Mouse (Mus musculus) myocyte (in vitro differentiated cells): ENCODE results near the gene Alpk1. TPM values are rescaled to one million over a fixed set of nuclear protein-coding genes. Genes with fewer than 3 reads are reported as not detected.

Experiments used
- H3K27me3 ChIP-seq: one replicate; pipeline ENCODE4 v1.6.1; 2011; ENCODE audit not compliant: control insufficient read depth, insufficient read depth, insufficient read length
- H3K36me3 ChIP-seq: one replicate; pipeline ENCODE4 v1.6.1; 2011; ENCODE audit not compliant: control insufficient read depth, insufficient read depth
- H3K4me2 ChIP-seq: one replicate; pipeline ENCODE4 v1.6.1; 2011; ENCODE audit warnings: low read depth, control low read depth
- H3K4me3 ChIP-seq: one replicate; pipeline ENCODE4 v1.5.1; 2011; ENCODE audit warnings: mild to moderate bottlenecking, control low read depth, moderate library complexity
- H3K79me2 ChIP-seq: one replicate; pipeline ENCODE4 v1.6.1; 2011; ENCODE audit not compliant: control insufficient read depth, insufficient read depth
- H3ac ChIP-seq: one replicate; pipeline ENCODE4 v1.6.1; 2011; ENCODE audit not compliant: control insufficient read depth, insufficient read length
- CEBPB ChIP-seq: IDR thresholded peaks from 2 replicates; pipeline ENCODE4 v1.6.1; 2011; ENCODE audit warnings: mild to moderate bottlenecking, moderate library complexity; ENCODE audit not compliant: poor library complexity, insufficient read depth, severe bottlenecking
- E2F4 ChIP-seq: IDR thresholded peaks from one replicate; pipeline ENCODE4 v1.6.1; 2011; ENCODE audit warnings: mild to moderate bottlenecking, control low read depth, moderate library complexity; ENCODE audit not compliant: insufficient read depth
- MAX ChIP-seq: IDR thresholded peaks from one replicate; pipeline ENCODE4 v1.6.1; 2011; ENCODE audit warnings: low read depth, mild to moderate bottlenecking, control low read depth
- MYOD1 ChIP-seq, 3 experiments: IDR thresholded peaks; one replicate each; pipeline ENCODE4 v1.6.1; 2011; ENCODE audit warnings: control low read depth in 2 of 3, low read depth in 2 of 3, mild to moderate bottlenecking in 2 of 3, moderate library complexity in 1 of 3; ENCODE audit not compliant: insufficient read length in 2 of 3, control insufficient read depth in 1 of 3
- MYOG ChIP-seq, 3 experiments: IDR thresholded peaks; one replicate each; pipeline ENCODE4 v1.6.1; 2011; ENCODE audit warnings: control low read depth in 2 of 3, low read depth in 2 of 3, mild to moderate bottlenecking in 2 of 3; ENCODE audit not compliant: insufficient read length in 2 of 3, control insufficient read depth in 1 of 3, insufficient read depth in 1 of 3
- POLR2A ChIP-seq: IDR thresholded peaks from one replicate; pipeline ENCODE4 v1.6.1; 2011; ENCODE audit warnings: low read depth, mild to moderate bottlenecking, control low read depth, moderate library complexity; ENCODE audit not compliant: insufficient read length
- POLR2AphosphoS2 ChIP-seq: IDR thresholded peaks from one replicate; pipeline ENCODE4 v1.6.1; 2011; ENCODE audit warnings: low read depth, control low read depth; ENCODE audit not compliant: insufficient read length
- REST ChIP-seq: IDR thresholded peaks from one replicate; pipeline ENCODE4 v1.6.1; 2011; ENCODE audit warnings: mild to moderate bottlenecking, control low read depth, moderate library complexity; ENCODE audit not compliant: insufficient read depth, insufficient read length
- SRF ChIP-seq: IDR thresholded peaks from one replicate; pipeline ENCODE4 v1.6.1; 2011; ENCODE audit warnings: low read depth; ENCODE audit not compliant: control insufficient read depth, insufficient read length
- TCF12 ChIP-seq: IDR thresholded peaks from one replicate; pipeline ENCODE4 v1.6.1; 2011; ENCODE audit warnings: mild to moderate bottlenecking, control low read depth; ENCODE audit not compliant: poor library complexity, insufficient read depth, severe bottlenecking
- TCF3 ChIP-seq: IDR thresholded peaks from one replicate; pipeline ENCODE4 v1.6.1; 2011; ENCODE audit warnings: low read depth, control low read depth; ENCODE audit not compliant: insufficient read length
- USF1 ChIP-seq: IDR thresholded peaks from one replicate; pipeline ENCODE4 v1.6.1; 2011; ENCODE audit warnings: low read depth, mild to moderate bottlenecking, control low read depth, moderate library complexity
- polyA plus RNA-seq: library from polyadenylated mRNA; unstranded; fragments of >200 nt; fragmentation: generic; extraction: Trizol; gene quantifications from one replicate; pipeline ENCODE4 v1.2.1, GENCODE M21; 2012; ENCODE audit warnings: missing spikeins

Alpk1 gene
- polyA plus RNA-seq, 1 experiment: 1.8 TPM

DNA sequence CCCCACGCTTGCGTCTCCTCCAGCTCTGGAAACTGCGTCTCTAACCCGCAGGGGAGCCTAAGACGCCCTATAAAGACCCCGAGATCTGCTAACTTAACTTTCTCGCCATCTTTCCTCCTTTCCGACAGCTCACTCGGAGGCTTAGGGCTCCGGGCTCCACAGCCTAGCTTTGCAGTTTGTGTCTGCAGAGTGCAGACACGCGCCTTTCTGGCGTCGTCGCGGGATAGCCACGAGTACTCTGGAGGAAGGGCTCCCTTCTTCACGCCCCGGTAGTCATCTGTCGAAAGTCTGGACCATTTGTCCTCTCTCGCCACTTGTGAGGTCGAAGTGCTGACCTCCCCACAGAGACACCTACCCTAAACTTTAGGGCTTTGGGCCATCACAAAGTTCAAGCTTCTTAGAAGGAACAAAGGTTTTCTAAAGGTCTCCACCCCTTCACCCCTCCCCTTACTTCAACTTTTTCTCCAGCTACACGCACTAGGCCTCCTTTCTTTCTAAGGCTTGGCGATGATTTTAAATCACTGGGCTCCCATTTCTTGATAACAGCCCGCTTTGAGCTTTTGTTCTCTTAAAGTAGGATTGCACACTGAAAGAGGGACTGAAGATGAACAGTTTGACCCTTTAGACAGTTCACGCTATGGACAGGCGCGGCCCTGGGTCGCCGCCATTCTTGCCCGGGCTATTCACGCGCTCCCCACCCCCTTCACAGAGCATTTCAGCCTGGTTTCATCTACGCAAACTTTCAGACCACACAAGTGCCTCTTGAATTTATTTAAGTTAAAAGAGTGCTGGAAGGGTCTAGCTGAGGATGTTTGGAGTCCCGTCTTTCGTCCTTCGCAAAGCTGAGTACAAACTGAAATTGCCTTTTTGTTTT lies 151.8 kb downstream of the Alpk1 start:
- H3K4me3 ChIP-seq: no peak overlapping the region
- H3K36me3 ChIP-seq: no peaks in the 10 kb centered on the region
- no peak overlapping the region for H3K4me2 ChIP-seq
- H3K27me3 ChIP-seq: peaks cover 52% of the 10 kb centered on the region
- TF ChIP-seq E2F4 (no peak), POLR2A (no peak), MYOG (IDR thresholded peaks at IDR 0.05; ENCODE audit: control insufficient read depth in 1 of 3, insufficient read depth in 1 of 3, insufficient read length in 2 of 3, low read depth in 2 of 3) (no peak), POLR2AphosphoS2 (no peak), CEBPB (no peak), SRF (no peak), TCF12 (no peak), USF1 (no peak), REST (no peak), TCF3 (no peak), MAX (no peak)
- H3ac ChIP-seq: no peak overlapping the region
- no peaks in the 10 kb centered on the region for H3K79me2 ChIP-seq

DNA sequence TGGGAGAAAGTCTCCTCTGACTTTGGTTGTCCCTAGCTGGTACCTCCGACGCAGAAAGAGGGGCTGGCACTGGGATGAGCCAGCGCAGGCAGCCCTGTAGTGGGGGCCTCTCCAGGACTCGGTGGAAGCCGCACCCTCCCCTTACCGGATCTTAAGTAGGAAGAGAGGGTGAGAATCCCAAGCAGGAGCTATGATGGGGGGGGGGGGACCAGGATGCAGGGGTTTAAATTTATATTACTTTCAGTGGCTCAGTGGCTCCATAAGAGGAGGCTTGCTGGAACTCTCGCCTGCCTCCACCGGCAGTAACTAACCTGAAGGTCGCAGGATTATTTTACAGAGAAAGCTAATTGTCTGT lies 152.4 kb downstream of the Alpk1 start:
- Histone ChIP-seq H3K4me3 (no peak overlapping the region), H3K36me3 (no peaks in the 10 kb centered on the region), H3K4me2 (no peak overlapping the region), H3K27me3 (peaks cover 45% of the 10 kb centered on the region), H3ac (no peak overlapping the region), H3K79me2 (no peaks in the 10 kb centered on the region)
- TF ChIP-seq E2F4 (no peak), MYOG (IDR thresholded peaks at IDR 0.05; ENCODE audit: control insufficient read depth in 1 of 3, insufficient read depth in 1 of 3, insufficient read length in 2 of 3, low read depth in 2 of 3) (no peak), TCF12 (no peak), SRF (no peak), POLR2AphosphoS2 (no peak), CEBPB (no peak), POLR2A (no peak), REST (no peak), USF1 (no peak), MYOD1 (IDR thresholded peaks at IDR 0.05; ENCODE audit: control insufficient read depth in 1 of 3, insufficient read length in 2 of 3, low read depth in 2 of 3) (no peak), MAX (no peak), TCF3 (no peak)

DNA sequence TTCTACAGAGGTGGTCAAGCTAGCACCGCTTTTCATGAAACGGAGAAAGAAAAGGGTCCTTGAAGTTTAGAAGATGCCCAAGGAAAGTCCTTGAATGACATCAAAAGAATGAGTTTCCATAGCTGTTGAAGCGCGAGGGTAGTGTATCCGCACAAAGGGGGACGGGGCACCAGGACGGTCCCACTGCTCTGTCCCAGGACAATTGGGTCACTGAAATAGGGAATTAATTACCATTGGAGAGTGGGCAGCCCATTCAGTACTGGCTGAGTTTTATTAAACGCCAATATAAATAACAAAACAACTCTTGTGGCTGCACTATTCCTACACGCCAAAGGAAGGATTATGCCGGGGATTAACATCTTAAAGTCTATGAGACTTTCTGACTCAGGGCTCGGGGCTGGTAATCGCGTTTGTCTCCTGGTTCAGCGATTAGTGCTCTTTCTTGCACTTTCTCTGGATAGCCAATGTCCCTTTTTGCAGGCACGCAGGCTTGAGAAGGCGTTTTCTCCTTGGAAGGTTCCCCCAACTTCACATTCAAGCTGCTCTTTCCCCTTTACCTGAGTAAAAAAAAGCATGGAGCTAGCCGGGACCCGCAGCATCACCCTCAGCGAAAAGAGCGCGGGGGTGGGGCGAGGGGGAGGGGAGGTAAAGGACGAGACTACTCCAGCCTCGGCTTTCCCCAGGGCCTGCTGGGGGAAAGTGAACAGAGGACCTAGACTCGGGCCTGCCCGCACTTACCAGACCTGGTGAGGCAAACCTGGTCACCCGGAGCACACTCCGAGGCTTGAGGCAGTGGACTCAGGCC lies 153.0 kb downstream of the Alpk1 start:
- H3K79me2 ChIP-seq: no peaks in the 10 kb centered on the region
- peaks cover 40% of the 10 kb centered on the region for H3K27me3 ChIP-seq
- H3K4me2 ChIP-seq: no peak overlapping the region
- H3ac ChIP-seq: no peak overlapping the region
- H3K4me3 ChIP-seq: no peak overlapping the region
- H3K36me3 ChIP-seq: no peaks in the 10 kb centered on the region
- TF ChIP-seq TCF12: no peak

DNA sequence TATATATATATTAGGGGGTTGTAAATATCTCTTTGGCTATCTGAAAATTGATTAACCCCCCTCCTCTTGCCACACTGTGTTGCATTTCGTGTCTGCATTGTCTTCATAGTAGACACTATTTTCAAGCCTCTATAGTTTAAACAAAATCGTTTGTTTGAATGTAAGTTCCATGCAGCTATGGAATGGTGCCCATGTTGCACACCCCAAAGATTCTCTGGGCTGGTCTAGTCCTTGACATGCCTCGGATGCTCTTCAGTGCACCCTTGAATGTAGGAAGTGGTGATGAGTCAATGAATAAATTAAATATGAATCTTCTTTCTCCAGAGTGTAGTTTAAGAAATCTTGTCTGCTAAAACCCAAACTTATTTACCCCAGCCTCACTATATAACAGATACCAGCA lies 153.8 kb downstream of the Alpk1 start:
- Histone ChIP-seq H3K36me3 (no peaks in the 10 kb centered on the region), H3ac (no peak overlapping the region), H3K79me2 (no peaks in the 10 kb centered on the region), H3K4me2 (no peak overlapping the region), H3K27me3 (peaks cover 31% of the 10 kb centered on the region), H3K4me3 (no peak overlapping the region)
- TF ChIP-seq MAX: no peak
- TF ChIP-seq E2F4: no peak

DNA sequence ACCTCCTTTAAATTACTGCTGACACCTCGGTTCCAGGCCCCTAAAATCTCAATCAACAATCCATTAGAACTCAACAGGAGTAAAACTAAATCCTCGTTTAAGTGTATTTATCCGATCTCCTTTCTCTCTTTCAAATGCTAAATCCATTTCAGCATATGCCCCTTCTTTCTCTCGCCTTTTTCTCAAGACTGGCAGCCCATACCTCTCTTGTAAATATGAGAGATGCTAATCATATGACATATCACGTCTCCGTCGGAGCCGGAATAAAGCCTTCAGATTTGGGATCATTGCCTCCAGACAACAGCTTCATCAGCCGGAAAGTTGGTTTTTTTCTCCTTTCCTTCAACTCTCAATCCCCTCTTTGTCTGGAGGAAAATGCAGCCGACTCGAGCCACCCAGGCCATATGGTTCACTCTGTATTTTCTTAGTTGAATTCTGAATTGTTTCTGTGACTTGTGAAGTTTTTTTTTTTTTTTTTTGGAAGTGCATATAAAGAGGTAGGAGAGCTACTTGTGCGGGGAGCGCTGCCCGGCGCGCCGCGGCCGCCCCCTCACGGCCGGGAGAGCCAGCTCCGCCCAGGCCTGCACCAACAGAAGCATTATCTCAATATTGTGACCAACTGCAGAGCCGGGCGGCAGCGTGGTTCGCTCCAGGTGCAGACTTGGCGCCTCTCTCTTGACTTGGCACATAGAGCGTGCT lies 154.5 kb downstream of the Alpk1 start:
- peaks cover 31% of the 10 kb centered on the region for H3K27me3 ChIP-seq
- H3K4me3 ChIP-seq: peak overlapping the region; percentile 7
- H3ac ChIP-seq: no peak overlapping the region
- TF ChIP-seq TCF12 (no peak), REST (no peak), CEBPB (no peak), MYOD1 (IDR thresholded peaks at IDR 0.05; ENCODE audit: control insufficient read depth in 1 of 3, insufficient read length in 2 of 3, low read depth in 2 of 3) (no peak), E2F4 (no peak), MAX (no peak), POLR2A (no peak), TCF3 (no peak)
- H3K79me2 ChIP-seq: no peaks in the 10 kb centered on the region
- peak overlapping the region; percentile 77 for H3K4me2 ChIP-seq
- no peaks in the 10 kb centered on the region for H3K36me3 ChIP-seq
